Mouse (Mus musculus): ENCODE data around the gene Cdc42ep1. TPM values are rescaled to one million over a fixed set of nuclear protein-coding genes. Genes with fewer than 3 reads are reported as not detected.

The Cdc42ep1 gene
- polyA plus RNA-seq, 1 experiment from 2014 or later: 41.5 TPM

- 0 out of 2 replicates have a peak overlapping the region, but pooled peaks have one; percentile 19 for H3K27ac ChIP-seq (replicated peaks)
- no peak overlapping the region for H3K9ac ChIP-seq
- H3K9me3 ChIP-seq (replicated peaks): no peaks in the 10 kb centered on the region
- peaks cover 24% of the 10 kb centered on the region for H3K4me1 ChIP-seq
- H3K4me3 ChIP-seq (replicated peaks): no peak overlapping the region
- H3K4me2 ChIP-seq (replicated peaks): no peak overlapping the region
- ATAC-seq (ENCODE audit: insufficient number of reproducible peaks, low FRiP score, low TSS enrichment, low read depth): no peak
- H3K27me3 ChIP-seq: no peaks in the 10 kb centered on the region
- 47% methylated on average over 12 of the region's 13 CpGs for WGBS
- H3K36me3 ChIP-seq: peaks cover 83% of the 10 kb centered on the region
These were observed 47.0 kb downstream of the Cdc42ep1 start for GRCm38 (mm10) chr15:78889401-78889853.

- H3K36me3 ChIP-seq: peaks cover 60% of the 10 kb centered on the region
- no peak overlapping the region for H3K27ac ChIP-seq (replicated peaks)
- H3K27me3 ChIP-seq: no peaks in the 10 kb centered on the region
- no peak for ATAC-seq (ENCODE audit: insufficient number of reproducible peaks, low FRiP score, low TSS enrichment, low read depth)
- no peaks in the 10 kb centered on the region for H3K9me3 ChIP-seq (replicated peaks)
- no peak overlapping the region for H3K4me3 ChIP-seq (replicated peaks)
- peaks cover 52% of the 10 kb centered on the region for H3K4me1 ChIP-seq
- no peak overlapping the region for H3K9ac ChIP-seq
- WGBS: 46% methylated on average over 7 of the region's 7 CpGs
- no peak overlapping the region for H3K4me2 ChIP-seq (replicated peaks)
These were observed 50.0 kb downstream of the Cdc42ep1 start for GRCm38 (mm10) chr15:78892440-78892839.

DNA sequence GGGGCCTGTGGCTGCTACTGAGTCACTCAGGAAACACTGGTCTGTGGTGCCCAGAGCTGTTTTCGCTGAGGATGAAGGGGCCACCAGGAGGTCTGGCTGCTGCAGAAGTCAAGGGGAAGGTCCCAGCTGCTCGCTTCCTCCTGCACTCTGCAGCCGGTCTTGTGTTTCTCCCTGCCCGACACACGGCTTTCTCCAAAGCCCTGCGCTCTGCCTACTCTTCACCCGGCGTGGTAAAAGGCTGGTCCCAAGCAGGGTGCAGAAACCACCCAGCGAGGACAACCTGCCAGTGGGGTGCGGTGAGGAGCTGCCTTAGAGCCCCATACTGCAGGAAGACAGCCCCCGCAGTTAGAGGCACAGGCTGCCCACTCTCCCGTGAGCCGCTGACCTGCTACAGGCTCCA, 52.3 kb downstream of the Cdc42ep1 start:
- H3K9me3 ChIP-seq (replicated peaks): no peaks in the 10 kb centered on the region
- ATAC-seq (ENCODE audit: insufficient number of reproducible peaks, low FRiP score, low TSS enrichment, low read depth): no peak
- H3K9ac ChIP-seq: no peak overlapping the region
- H3K4me1 ChIP-seq: peaks cover 62% of the 10 kb centered on the region
- H3K36me3 ChIP-seq: peaks cover 42% of the 10 kb centered on the region
- H3K4me3 ChIP-seq (replicated peaks): no peak overlapping the region
- H3K27me3 ChIP-seq: no peaks in the 10 kb centered on the region
- peak overlapping the region; percentile 63 for H3K27ac ChIP-seq (replicated peaks)
- 59% methylated on average over 13 of the region's 13 CpGs for WGBS
- no peak overlapping the region for H3K4me2 ChIP-seq (replicated peaks)

GRCm38 (mm10) chr15:78895741-78896140, 53.3 kb downstream of the Cdc42ep1 start:
- WGBS: 76% methylated on average over 2 of the region's 2 CpGs
- peaks cover 63% of the 10 kb centered on the region for H3K4me1 ChIP-seq
- peak overlapping the region; percentile 39; the same call in 1 of the 2 replicates for H3K27ac ChIP-seq (replicated peaks)

DNA sequence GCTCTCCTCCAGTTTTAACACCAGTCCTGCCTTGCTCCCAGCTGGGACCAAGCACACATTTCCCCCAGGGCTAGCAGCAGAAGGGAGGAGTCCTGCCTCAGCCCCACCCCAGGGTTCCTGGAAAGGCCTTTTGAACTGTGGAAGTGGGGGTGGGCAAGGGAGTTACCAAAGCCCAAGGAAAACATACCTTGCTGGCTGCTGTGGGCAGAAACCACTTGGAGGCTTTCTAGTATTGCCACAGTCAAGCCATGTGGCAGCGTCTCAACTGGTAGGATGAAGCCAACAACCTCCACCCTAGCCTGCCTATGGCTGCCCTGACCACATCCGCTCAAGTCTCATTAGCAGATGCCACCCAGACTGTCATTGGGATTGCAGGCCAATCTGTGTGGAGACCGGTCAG, 53.7 kb downstream of the Cdc42ep1 start:
- 76% methylated on average over 3 of the region's 3 CpGs for WGBS
- Histone ChIP-seq H3K9ac (no peak overlapping the region), H3K9me3 (replicated peaks) (no peaks in the 10 kb centered on the region), H3K36me3 (peaks cover 30% of the 10 kb centered on the region), H3K4me1 (peaks cover 67% of the 10 kb centered on the region), H3K27ac (replicated peaks) (peak overlapping the region; percentile 39; the same call in 1 of the 2 replicates), H3K4me3 (replicated peaks) (no peak overlapping the region), H3K4me2 (replicated peaks) (no peak overlapping the region), H3K27me3 (no peaks in the 10 kb centered on the region)
- no peak for ATAC-seq (ENCODE audit: insufficient number of reproducible peaks, low FRiP score, low TSS enrichment, low read depth)

More at GRCm38 (mm10) chr15:78895741-78896140, 53.3 kb downstream of the Cdc42ep1 start:
- H3K27me3 ChIP-seq: no peaks in the 10 kb centered on the region
- no peak for ATAC-seq (ENCODE audit: insufficient number of reproducible peaks, low FRiP score, low TSS enrichment, low read depth)
- H3K4me3 ChIP-seq (replicated peaks): no peak overlapping the region
- no peaks in the 10 kb centered on the region for H3K9me3 ChIP-seq (replicated peaks)
- H3K9ac ChIP-seq: no peak overlapping the region
- H3K4me2 ChIP-seq (replicated peaks): no peak overlapping the region
- peaks cover 34% of the 10 kb centered on the region for H3K36me3 ChIP-seq

GRCm38 (mm10) chr15:78897488-78897887, 55.1 kb downstream of the Cdc42ep1 start:
- H3K9me3 ChIP-seq (replicated peaks): no peaks in the 10 kb centered on the region
- no peak for ATAC-seq (ENCODE audit: insufficient number of reproducible peaks, low FRiP score, low TSS enrichment, low read depth)
- WGBS: 77% methylated on average over 4 of the region's 4 CpGs
- H3K27ac ChIP-seq (replicated peaks): no peak overlapping the region
- H3K4me1 ChIP-seq: peaks cover 79% of the 10 kb centered on the region
- no peak overlapping the region for H3K9ac ChIP-seq
- H3K27me3 ChIP-seq: no peaks in the 10 kb centered on the region
- H3K4me3 ChIP-seq (replicated peaks): no peak overlapping the region
- H3K4me2 ChIP-seq (replicated peaks): no peak overlapping the region
- H3K36me3 ChIP-seq: peaks cover 18% of the 10 kb centered on the region

- Histone ChIP-seq H3K4me1 (peaks cover 81% of the 10 kb centered on the region), H3K9me3 (replicated peaks) (no peaks in the 10 kb centered on the region), H3K27ac (replicated peaks) (peak overlapping the region; percentile 53), H3K36me3 (peaks cover 11% of the 10 kb centered on the region), H3K4me2 (replicated peaks) (peak overlapping the region; percentile 65), H3K9ac (no peak overlapping the region), H3K4me3 (replicated peaks) (peak overlapping the region; percentile 76), H3K27me3 (no peaks in the 10 kb centered on the region)
- 50% methylated on average over 6 of the region's 6 CpGs for WGBS
- no peak for ATAC-seq (ENCODE audit: insufficient number of reproducible peaks, low FRiP score, low TSS enrichment, low read depth)
These were observed 56.1 kb downstream of the Cdc42ep1 start for GRCm38 (mm10) chr15:78898507-78899001.

DNA sequence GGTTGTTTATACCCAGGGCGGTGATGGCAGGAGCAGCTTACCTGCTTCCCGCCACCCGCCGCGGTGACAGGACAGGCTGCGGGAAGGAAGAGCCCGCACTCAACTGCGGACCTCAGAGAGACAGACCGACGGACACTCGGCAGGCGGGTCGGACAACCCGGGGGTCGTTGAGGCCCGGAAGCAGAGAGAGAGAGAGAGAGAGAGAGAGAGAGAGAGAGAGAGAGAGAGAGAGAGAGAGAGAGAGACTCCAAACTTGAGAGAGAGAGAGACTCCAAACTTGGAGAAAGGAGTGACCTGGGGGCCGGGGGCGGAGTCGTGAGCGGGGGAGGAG, 57.0 kb downstream of the Cdc42ep1 start, which contains the start of gene Gm49510:
Gene Gm49510, plus strand, starts transcription at position 259 of the 331 bp plus-strand sequence.
- Histone ChIP-seq H3K27me3 (no peaks in the 10 kb centered on the region), H3K4me3 (replicated peaks) (peak within 1 kb of the TSS; percentile 76), H3K9ac (peak within 1 kb of the TSS; percentile 71), H3K27ac (replicated peaks) (peak within 1 kb of the TSS; percentile 86), H3K36me3 (peaks cover 18% of the 10 kb centered on the region), H3K9me3 (replicated peaks) (no peaks in the 10 kb centered on the region), H3K4me2 (replicated peaks) (peak within 1 kb of the TSS; percentile 65), H3K4me1 (peaks cover 75% of the 10 kb centered on the region)
- ATAC-seq (ENCODE audit: insufficient number of reproducible peaks, low FRiP score, low TSS enrichment, low read depth): no peak
- 2% methylated on average over 19 of the region's 20 CpGs for WGBS

DNA sequence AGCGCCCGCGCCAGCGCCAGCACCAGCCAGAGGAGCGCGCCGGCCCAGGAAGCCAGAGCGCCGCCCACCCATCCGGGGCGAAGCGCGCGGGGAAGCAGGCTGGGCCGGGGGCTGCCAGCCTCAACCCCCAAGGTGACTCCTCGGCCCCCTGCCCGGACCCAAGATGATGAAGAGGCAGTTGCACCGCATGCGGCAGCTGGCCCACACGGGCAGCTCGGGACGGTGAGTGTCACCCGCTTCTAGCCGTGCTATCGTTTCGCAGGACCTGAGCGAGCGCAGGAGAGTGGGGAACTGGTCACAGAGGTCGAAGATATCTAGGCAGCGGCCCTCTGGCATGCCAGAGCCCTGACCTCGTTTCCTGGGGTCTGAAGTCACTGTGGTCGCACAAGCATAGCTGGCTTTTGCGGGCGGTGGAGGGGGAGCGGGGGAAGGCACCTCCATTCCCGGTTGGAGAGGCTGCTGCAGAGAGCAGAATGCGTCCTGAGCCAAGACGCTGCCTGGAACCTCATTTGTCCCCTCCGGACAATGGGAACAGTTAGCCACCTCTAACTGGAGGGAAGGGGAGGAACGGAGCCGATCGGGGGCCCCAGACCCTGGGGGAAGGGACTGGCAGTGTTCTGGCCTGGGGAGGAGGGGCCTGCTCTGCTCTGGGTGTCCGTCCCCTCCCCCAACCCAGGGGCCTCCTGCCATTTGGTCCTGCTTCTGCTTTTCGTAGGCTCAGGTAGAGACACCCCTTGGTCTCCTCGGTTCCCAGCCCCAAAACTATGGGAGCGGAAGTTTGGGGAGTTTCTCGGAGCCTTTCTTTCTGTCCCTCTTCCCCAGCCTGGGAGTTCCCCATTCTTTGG, 57.5 kb downstream of the Cdc42ep1 start, which contains the start of gene Sh3bp1:
Gene Sh3bp1, plus strand, starts transcription at position 29 of the 845 bp plus-strand sequence.
- peaks cover 69% of the 10 kb centered on the region for H3K4me1 ChIP-seq
- H3K9ac ChIP-seq: peak within 1 kb of the TSS; percentile 71
- H3K36me3 ChIP-seq: peaks cover 20% of the 10 kb centered on the region
- H3K4me2 ChIP-seq (replicated peaks): peak within 1 kb of the TSS; percentile 65
- peak within 1 kb of the TSS; percentile 86 for H3K27ac ChIP-seq (replicated peaks)
- ATAC-seq (ENCODE audit: insufficient number of reproducible peaks, low FRiP score, low TSS enrichment, low read depth): peak; percentile 64
- 1% methylated on average over 47 of the region's 47 CpGs for WGBS
- H3K27me3 ChIP-seq: no peaks in the 10 kb centered on the region
- H3K9me3 ChIP-seq (replicated peaks): no peaks in the 10 kb centered on the region
- H3K4me3 ChIP-seq (replicated peaks): peak within 1 kb of the TSS; percentile 76
